Mouse (Mus musculus): ENCODE data around the gene Wdr45.

Wdr45 gene

GRCm38 (mm10) chrX:7764657-7765280 is 50.6 kb downstream of the Wdr45 start:
- no peak for DNase-seq

GRCm38 (mm10) chrX:7765281-7765670 is 51.1 kb downstream of the Wdr45 start:
- DNase-seq: peak; percentile 14

- peak; percentile 47 for DNase-seq
Measured at GRCm38 (mm10) chrX:7765764-7766163, 51.6 kb downstream of the Wdr45 start.

GRCm38 (mm10) chrX:7769302-7770017 is 55.3 kb downstream of the Wdr45 start:
- no peak for DNase-seq

- peak; percentile 4 for DNase-seq
Measured at GRCm38 (mm10) chrX:7772766-7773165, 58.6 kb downstream of the Wdr45 start.

- no peak for DNase-seq
Measured at GRCm38 (mm10) chrX:7775501-7776205, 61.5 kb downstream of the Wdr45 start.

GRCm38 (mm10) chrX:7776329-7777082 is 62.4 kb downstream of the Wdr45 start:
- peak; percentile 61 for DNase-seq
